Mouse (Mus musculus): ENCODE results near the gene Dgkh. TPM values are rescaled to one million over a fixed set of nuclear protein-coding genes. Genes with fewer than 3 reads are reported as not detected.

The Dgkh gene
- polyA plus RNA-seq, 1 experiment from 2014 or later: 2.5 TPM

GRCm38 (mm10) chr14:78691926-78692487 lies 40.6 kb downstream of the Dgkh start:
- WGBS: 51% methylated on average over 5 of the region's 5 CpGs
- H3K9me3 ChIP-seq (replicated peaks): no peaks in the 10 kb centered on the region
- no peak overlapping the region for H3K4me3 ChIP-seq (replicated peaks)
- no peak overlapping the region; the same call in 1 of the 2 replicates for H3K27ac ChIP-seq
- H3K27me3 ChIP-seq: no peaks in the 10 kb centered on the region
- no peak overlapping the region for H3K9ac ChIP-seq
- no peak overlapping the region for H3K4me2 ChIP-seq
- H3K36me3 ChIP-seq: no peaks in the 10 kb centered on the region
- ATAC-seq (replicated peaks; ENCODE audit: low FRiP score): no peak
- H3K4me1 ChIP-seq: peaks cover 29% of the 10 kb centered on the region

GRCm38 (mm10) chr14:78690883-78691282 lies 41.7 kb downstream of the Dgkh start:
- no peaks in the 10 kb centered on the region for H3K9me3 ChIP-seq (replicated peaks)
- no peak overlapping the region for H3K27ac ChIP-seq
- H3K27me3 ChIP-seq: no peaks in the 10 kb centered on the region
- H3K36me3 ChIP-seq: no peaks in the 10 kb centered on the region
- no peak overlapping the region for H3K9ac ChIP-seq
- H3K4me2 ChIP-seq: no peak overlapping the region
- ATAC-seq (replicated peaks; ENCODE audit: low FRiP score): no peak
- no peak overlapping the region for H3K4me3 ChIP-seq (replicated peaks)
- 74% methylated on average over 1 of the region's 1 CpGs for WGBS
- H3K4me1 ChIP-seq: peaks cover 34% of the 10 kb centered on the region

- ATAC-seq (replicated peaks; ENCODE audit: low FRiP score): no peak
These were observed 42.2 kb downstream of the Dgkh start for GRCm38 (mm10) chr14:78690387-78690786.

GRCm38 (mm10) chr14:78689950-78690349 lies 42.6 kb downstream of the Dgkh start:
- WGBS: 57% methylated on average over 9 of the region's 9 CpGs
- Histone ChIP-seq H3K9ac (no peak overlapping the region), H3K27me3 (no peaks in the 10 kb centered on the region), H3K36me3 (no peaks in the 10 kb centered on the region), H3K27ac (no peak overlapping the region), H3K9me3 (replicated peaks) (no peaks in the 10 kb centered on the region), H3K4me1 (peaks cover 40% of the 10 kb centered on the region), H3K4me3 (replicated peaks) (no peak overlapping the region), H3K4me2 (no peak overlapping the region)
- ATAC-seq (replicated peaks; ENCODE audit: low FRiP score): peak; percentile 63

More at GRCm38 (mm10) chr14:78690387-78690786, 42.2 kb downstream of the Dgkh start:
- no peak overlapping the region for H3K4me2 ChIP-seq
- H3K4me1 ChIP-seq: peaks cover 36% of the 10 kb centered on the region
- no peak overlapping the region for H3K27ac ChIP-seq
- 50% methylated on average over 4 of the region's 4 CpGs for WGBS
- H3K9ac ChIP-seq: no peak overlapping the region
- no peak overlapping the region for H3K4me3 ChIP-seq (replicated peaks)
- H3K9me3 ChIP-seq (replicated peaks): no peaks in the 10 kb centered on the region
- H3K27me3 ChIP-seq: no peaks in the 10 kb centered on the region
- H3K36me3 ChIP-seq: no peaks in the 10 kb centered on the region

- no peak overlapping the region for H3K27ac ChIP-seq
- H3K36me3 ChIP-seq: no peaks in the 10 kb centered on the region
- no peaks in the 10 kb centered on the region for H3K27me3 ChIP-seq
- no peak overlapping the region for H3K4me3 ChIP-seq (replicated peaks)
- no peak overlapping the region for H3K9ac ChIP-seq
- 75% methylated on average over 4 of the region's 4 CpGs for WGBS
- no peak for ATAC-seq (replicated peaks; ENCODE audit: low FRiP score)
- H3K4me1 ChIP-seq: peaks cover 43% of the 10 kb centered on the region
- H3K4me2 ChIP-seq: no peak overlapping the region
- H3K9me3 ChIP-seq (replicated peaks): no peaks in the 10 kb centered on the region
These were observed 44.9 kb downstream of the Dgkh start for GRCm38 (mm10) chr14:78687716-78688115.

GRCm38 (mm10) chr14:78686701-78687100 lies 45.9 kb downstream of the Dgkh start:
- peaks cover 39% of the 10 kb centered on the region for H3K4me1 ChIP-seq
- H3K9me3 ChIP-seq (replicated peaks): no peaks in the 10 kb centered on the region
- H3K4me2 ChIP-seq: no peak overlapping the region
- 65% methylated on average over 6 of the region's 6 CpGs for WGBS
- H3K9ac ChIP-seq: no peak overlapping the region
- H3K4me3 ChIP-seq (replicated peaks): no peak overlapping the region
- H3K27ac ChIP-seq: no peak overlapping the region
- H3K36me3 ChIP-seq: no peaks in the 10 kb centered on the region
- no peaks in the 10 kb centered on the region for H3K27me3 ChIP-seq
- peak; percentile 69 for ATAC-seq (replicated peaks; ENCODE audit: low FRiP score)

GRCm38 (mm10) chr14:78684171-78684570 lies 48.4 kb downstream of the Dgkh start:
- Histone ChIP-seq H3K9ac (no peak overlapping the region), H3K27ac (no peak overlapping the region), H3K27me3 (no peaks in the 10 kb centered on the region), H3K4me1 (peaks cover 28% of the 10 kb centered on the region), H3K4me3 (replicated peaks) (no peak overlapping the region), H3K9me3 (replicated peaks) (no peaks in the 10 kb centered on the region), H3K36me3 (no peaks in the 10 kb centered on the region), H3K4me2 (no peak overlapping the region)
- ATAC-seq (replicated peaks; ENCODE audit: low FRiP score): 0 out of 2 replicates have a peak, but pooled peaks have one; percentile 37
- 49% methylated on average over 4 of the region's 4 CpGs for WGBS

- H3K27ac ChIP-seq: peak overlapping the region; percentile 74; the same call in 1 of the 2 replicates
- WGBS: 77% methylated on average over 3 of the region's 3 CpGs
These were observed 53.6 kb downstream of the Dgkh start for GRCm38 (mm10) chr14:78678981-78679380.

GRCm38 (mm10) chr14:78677852-78678588 lies 54.6 kb downstream of the Dgkh start:
- Histone ChIP-seq H3K9me3 (replicated peaks) (no peaks in the 10 kb centered on the region), H3K27ac (peak overlapping the region; percentile 74), H3K36me3 (no peaks in the 10 kb centered on the region), H3K4me2 (peak overlapping the region; percentile 21; the same call in 1 of the 2 replicates), H3K9ac (no peak overlapping the region), H3K4me1 (peaks cover 38% of the 10 kb centered on the region), H3K27me3 (no peaks in the 10 kb centered on the region), H3K4me3 (replicated peaks) (no peak overlapping the region)
- WGBS: 22% methylated on average over 7 of the region's 7 CpGs
- ATAC-seq (replicated peaks; ENCODE audit: low FRiP score): peak; percentile 65; the same call in 1 of the 2 replicates

More at GRCm38 (mm10) chr14:78678981-78679380, 53.6 kb downstream of the Dgkh start:
- Histone ChIP-seq H3K4me3 (replicated peaks) (no peak overlapping the region), H3K36me3 (no peaks in the 10 kb centered on the region), H3K9me3 (replicated peaks) (no peaks in the 10 kb centered on the region), H3K27me3 (no peaks in the 10 kb centered on the region), H3K4me2 (no peak overlapping the region), H3K4me1 (peaks cover 35% of the 10 kb centered on the region), H3K9ac (no peak overlapping the region)
- ATAC-seq (replicated peaks; ENCODE audit: low FRiP score): no peak

GRCm38 (mm10) chr14:78676457-78676856 lies 56.1 kb downstream of the Dgkh start:
- 0 out of 2 replicates have a peak, but pooled peaks have one; percentile 59 for ATAC-seq (replicated peaks; ENCODE audit: low FRiP score)
- no peak overlapping the region for H3K9ac ChIP-seq
- H3K4me2 ChIP-seq: no peak overlapping the region
- H3K9me3 ChIP-seq (replicated peaks): no peaks in the 10 kb centered on the region
- no peak overlapping the region for H3K4me3 ChIP-seq (replicated peaks)
- peaks cover 38% of the 10 kb centered on the region for H3K4me1 ChIP-seq
- WGBS: 71% methylated on average over 6 of the region's 6 CpGs
- no peaks in the 10 kb centered on the region for H3K36me3 ChIP-seq
- no peak overlapping the region for H3K27ac ChIP-seq
- no peaks in the 10 kb centered on the region for H3K27me3 ChIP-seq

GRCm38 (mm10) chr14:78674606-78675005 lies 58.0 kb downstream of the Dgkh start:
- no peaks in the 10 kb centered on the region for H3K27me3 ChIP-seq
- no peaks in the 10 kb centered on the region for H3K9me3 ChIP-seq (replicated peaks)
- no peak overlapping the region for H3K4me2 ChIP-seq
- H3K36me3 ChIP-seq: no peaks in the 10 kb centered on the region
- no peak overlapping the region for H3K4me3 ChIP-seq (replicated peaks)
- no peak overlapping the region for H3K27ac ChIP-seq
- no peak overlapping the region for H3K9ac ChIP-seq
- peak; percentile 57; the same call in 1 of the 2 replicates for ATAC-seq (replicated peaks; ENCODE audit: low FRiP score)
- 54% methylated on average over 9 of the region's 9 CpGs for WGBS
- H3K4me1 ChIP-seq: peaks cover 38% of the 10 kb centered on the region

GRCm38 (mm10) chr14:78669986-78670385 lies 62.6 kb downstream of the Dgkh start:
- H3K36me3 ChIP-seq: no peaks in the 10 kb centered on the region
- H3K4me3 ChIP-seq (replicated peaks): no peak overlapping the region
- peaks cover 14% of the 10 kb centered on the region for H3K4me1 ChIP-seq
- H3K27me3 ChIP-seq: no peaks in the 10 kb centered on the region
- H3K9me3 ChIP-seq (replicated peaks): no peaks in the 10 kb centered on the region
- ATAC-seq (replicated peaks; ENCODE audit: low FRiP score): no peak
- H3K4me2 ChIP-seq: no peak overlapping the region
- H3K27ac ChIP-seq: no peak overlapping the region
- whole genome bisulfite sequencing: 54% methylated on average over 10 of the region's 10 CpGs
- H3K9ac ChIP-seq: no peak overlapping the region
